Mouse (Mus musculus): Measurements from ENCODE around the gene Gga3. TPM values are rescaled to one million over a fixed set of nuclear protein-coding genes. Genes with fewer than 3 reads are reported as not detected.
A peak's percentile ranks its signal among the peaks of the same experiment; 100 is the strongest.

Gga3 gene
- polyA plus RNA-seq, 1 experiment: 39.4 TPM

GRCm38 (mm10) chr11:115616893-115617292 is 13.0 kb upstream of the Gga3 start:
- peaks cover 12% of the 10 kb centered on the region; the same call in 1 of the 2 replicates for H3K4me1 ChIP-seq (ENCODE audit: control insufficient read depth, insufficient read depth, insufficient read length)
- no peak overlapping the region for H3K4me3 ChIP-seq (ENCODE audit: extremely low read depth, insufficient read depth, insufficient read length)
- 93% methylated on average over 6 of the region's 6 CpGs for WGBS
- TF ChIP-seq CTCF (IDR thresholded peaks at IDR 0.05; ENCODE audit: extremely low read depth, insufficient read depth, insufficient read length, insufficient replicate concordance): no peak
- no peak for TF ChIP-seq POLR2A (IDR thresholded peaks at IDR 0.05; ENCODE audit: low read depth, low read length)
- no peak overlapping the region for H3K27ac ChIP-seq (ENCODE audit: insufficient read depth, low read length)
- H3K36me3 ChIP-seq (ENCODE audit: control insufficient read depth, insufficient read depth, low read length): peaks cover 36% of the 10 kb centered on the region
- H3K27me3 ChIP-seq (ENCODE audit: control insufficient read depth, insufficient read depth, low read length): no peaks in the 10 kb centered on the region
- no peak for DNase-seq (ENCODE audit: low read depth in 1 of 2, low spot score in 2 of 2)

GRCm38 (mm10) chr11:115616371-115616770 is 12.5 kb upstream of the Gga3 start:
- H3K27ac ChIP-seq (ENCODE audit: insufficient read depth, low read length): no peak overlapping the region
- no peak overlapping the region for H3K4me3 ChIP-seq (ENCODE audit: extremely low read depth, insufficient read depth, insufficient read length)
- TF ChIP-seq CTCF (IDR thresholded peaks at IDR 0.05; ENCODE audit: extremely low read depth, insufficient read depth, insufficient read length, insufficient replicate concordance) (no peak), POLR2A (IDR thresholded peaks at IDR 0.05; ENCODE audit: low read depth, low read length) (no peak)
- WGBS: 94% methylated on average over 7 of the region's 7 CpGs
- H3K27me3 ChIP-seq (ENCODE audit: control insufficient read depth, insufficient read depth, low read length): no peaks in the 10 kb centered on the region
- peaks cover 16% of the 10 kb centered on the region; the same call in 1 of the 2 replicates for H3K4me1 ChIP-seq (ENCODE audit: control insufficient read depth, insufficient read depth, insufficient read length)
- no peak for DNase-seq (ENCODE audit: low read depth in 1 of 2, low spot score in 2 of 2)
- peaks cover 37% of the 10 kb centered on the region for H3K36me3 ChIP-seq (ENCODE audit: control insufficient read depth, insufficient read depth, low read length)

- WGBS: 95% methylated on average over 6 of the region's 6 CpGs
- Histone ChIP-seq H3K27me3 (ENCODE audit: control insufficient read depth, insufficient read depth, low read length) (no peaks in the 10 kb centered on the region), H3K27ac (ENCODE audit: insufficient read depth, low read length) (no peak overlapping the region), H3K36me3 (ENCODE audit: control insufficient read depth, insufficient read depth, low read length) (peaks cover 34% of the 10 kb centered on the region), H3K4me3 (ENCODE audit: extremely low read depth, insufficient read depth, insufficient read length) (no peak overlapping the region), H3K4me1 (ENCODE audit: control insufficient read depth, insufficient read depth, insufficient read length) (peaks cover 16% of the 10 kb centered on the region; the same call in 1 of the 2 replicates)
- TF ChIP-seq POLR2A (IDR thresholded peaks at IDR 0.05; ENCODE audit: low read depth, low read length): no peak
- no peak for TF ChIP-seq CTCF (IDR thresholded peaks at IDR 0.05; ENCODE audit: extremely low read depth, insufficient read depth, insufficient read length, insufficient replicate concordance)
- no peak for DNase-seq (ENCODE audit: low read depth in 1 of 2, low spot score in 2 of 2)
These were observed 12.0 kb upstream of the Gga3 start for GRCm38 (mm10) chr11:115615875-115616274.

GRCm38 (mm10) chr11:115615108-115615825 is 11.4 kb upstream of the Gga3 start:
- no peak overlapping the region for H3K27ac ChIP-seq (ENCODE audit: insufficient read depth, low read length)
- H3K27me3 ChIP-seq (ENCODE audit: control insufficient read depth, insufficient read depth, low read length): no peaks in the 10 kb centered on the region
- 88% methylated on average over 15 of the region's 15 CpGs for WGBS

GRCm38 (mm10) chr11:115614346-115615107 is 10.7 kb upstream of the Gga3 start:
- Histone ChIP-seq H3K4me3 (ENCODE audit: extremely low read depth, insufficient read depth, insufficient read length) (no peak overlapping the region), H3K4me1 (ENCODE audit: control insufficient read depth, insufficient read depth, insufficient read length) (peaks cover 16% of the 10 kb centered on the region; the same call in 1 of the 2 replicates), H3K27me3 (ENCODE audit: control insufficient read depth, insufficient read depth, low read length) (no peaks in the 10 kb centered on the region), H3K27ac (ENCODE audit: insufficient read depth, low read length) (no peak overlapping the region; the same call in 1 of the 2 replicates), H3K36me3 (ENCODE audit: control insufficient read depth, insufficient read depth, low read length) (peaks cover 31% of the 10 kb centered on the region)
- TF ChIP-seq POLR2A (IDR thresholded peaks at IDR 0.05; ENCODE audit: low read depth, low read length) (no peak), CTCF (IDR thresholded peaks at IDR 0.05; ENCODE audit: extremely low read depth, insufficient read depth, insufficient read length, insufficient replicate concordance) (no peak)
- no peak for DNase-seq (ENCODE audit: low read depth in 1 of 2, low spot score in 2 of 2)
- 86% methylated on average over 10 of the region's 10 CpGs for WGBS

More at GRCm38 (mm10) chr11:115615108-115615825, 11.4 kb upstream of the Gga3 start:
- no peak for DNase-seq (ENCODE audit: low read depth in 1 of 2, low spot score in 2 of 2)
- no peak overlapping the region for H3K4me3 ChIP-seq (ENCODE audit: extremely low read depth, insufficient read depth, insufficient read length)
- peaks cover 16% of the 10 kb centered on the region; the same call in 1 of the 2 replicates for H3K4me1 ChIP-seq (ENCODE audit: control insufficient read depth, insufficient read depth, insufficient read length)
- H3K36me3 ChIP-seq (ENCODE audit: control insufficient read depth, insufficient read depth, low read length): peaks cover 31% of the 10 kb centered on the region
- no peak for TF ChIP-seq CTCF (IDR thresholded peaks at IDR 0.05; ENCODE audit: extremely low read depth, insufficient read depth, insufficient read length, insufficient replicate concordance)
- no peak for TF ChIP-seq POLR2A (IDR thresholded peaks at IDR 0.05; ENCODE audit: low read depth, low read length)

GRCm38 (mm10) chr11:115613138-115613945 is 9.5 kb upstream of the Gga3 start:
- peak overlapping the region; percentile 99 for H3K27ac ChIP-seq (ENCODE audit: insufficient read depth, low read length)
- under 1% methylated on average over 16 of the region's 16 CpGs for WGBS
- DNase-seq (ENCODE audit: low read depth in 1 of 2, low spot score in 2 of 2): peak in 1 of 2 experiments; percentile 41
- peaks cover 39% of the 10 kb centered on the region for H3K36me3 ChIP-seq (ENCODE audit: control insufficient read depth, insufficient read depth, low read length)
- H3K27me3 ChIP-seq (ENCODE audit: control insufficient read depth, insufficient read depth, low read length): no peaks in the 10 kb centered on the region
- H3K4me1 ChIP-seq (ENCODE audit: control insufficient read depth, insufficient read depth, insufficient read length): peaks cover 16% of the 10 kb centered on the region; the same call in 1 of the 2 replicates
- TF ChIP-seq POLR2A (IDR thresholded peaks at IDR 0.05; ENCODE audit: low read depth, low read length) (no peak), CTCF (IDR thresholded peaks at IDR 0.05; ENCODE audit: extremely low read depth, insufficient read depth, insufficient read length, insufficient replicate concordance) (no peak)
- peak overlapping the region; percentile 92 for H3K4me3 ChIP-seq (ENCODE audit: extremely low read depth, insufficient read depth, insufficient read length)
